Mouse (Mus musculus) brain, embryonic 18.5 days (tissue): Measurements from ENCODE around the gene Aamp.
A peak's percentile ranks its signal among the peaks of the same experiment; 100 is the strongest.
"Not testable (repeated sequence)": the region's sequence is repeated elsewhere in the genome, so short reads cannot be mapped to it uniquely, and the experiment has no call there.

ENCODE experiments used
- DNase-seq: peaks from one replicate; pipeline ENCODE4 v3.0.0-alpha.2; 2012; ENCODE audit warnings: low read depth, low spot score

Gene Aamp

DNA sequence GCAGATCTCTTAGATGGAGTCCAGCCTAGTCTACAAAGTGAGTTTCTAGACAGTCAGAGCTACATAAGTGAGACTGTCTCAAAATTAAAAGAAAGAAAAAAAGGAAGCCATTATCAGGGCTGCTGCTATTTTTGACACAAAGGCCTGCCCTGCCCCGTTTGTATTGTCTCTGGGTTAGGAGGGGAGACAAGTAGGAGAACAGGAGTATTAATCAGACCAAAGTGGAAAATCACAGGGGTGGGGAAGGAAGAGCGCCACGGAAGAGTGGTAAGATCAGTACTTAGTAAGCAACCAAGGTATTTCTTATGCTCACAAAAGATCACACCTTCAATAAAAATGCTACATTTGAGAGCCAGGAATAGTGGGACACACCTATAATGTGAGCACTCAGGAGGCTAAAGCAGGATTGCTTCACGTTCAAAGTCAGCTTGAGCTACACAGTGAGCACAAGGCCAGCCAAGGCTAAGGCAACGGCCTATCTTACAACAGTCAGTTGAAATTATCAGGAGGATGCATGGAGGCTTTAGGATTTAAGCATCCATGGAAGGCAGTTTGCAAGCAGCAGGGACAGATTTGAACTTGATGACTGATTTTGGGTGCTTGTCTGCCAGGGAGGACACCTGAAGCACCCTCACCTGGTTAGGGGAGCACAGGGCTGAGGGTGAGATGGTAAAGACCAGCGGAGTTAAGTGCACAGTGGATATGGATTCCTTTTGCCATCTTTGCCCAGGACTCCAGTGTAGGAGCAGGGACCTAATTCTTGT is 16.0 kb upstream of the Aamp start:
- DNase-seq = no peak

DNA sequence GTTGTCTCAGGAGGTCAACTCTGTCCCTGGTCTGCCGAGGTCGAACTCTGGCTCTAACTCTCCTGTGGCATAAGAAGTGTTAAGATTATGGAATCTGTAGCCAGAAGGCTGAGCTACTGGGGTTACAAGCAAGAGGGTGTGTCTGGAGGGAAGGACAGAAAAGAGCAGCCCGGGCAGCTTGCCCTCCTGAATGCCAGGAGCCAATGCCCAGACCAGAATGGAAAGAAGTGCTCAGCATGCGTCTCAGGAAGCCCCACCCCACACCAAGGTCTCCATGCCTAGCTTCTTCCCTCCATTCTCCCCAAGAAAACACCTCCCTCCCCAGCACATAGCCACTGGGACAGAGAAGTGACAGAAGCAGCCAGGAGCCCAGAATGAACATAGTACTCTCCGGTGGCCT is 14.5 kb upstream of the Aamp start:
- DNase-seq = no peak

DNA sequence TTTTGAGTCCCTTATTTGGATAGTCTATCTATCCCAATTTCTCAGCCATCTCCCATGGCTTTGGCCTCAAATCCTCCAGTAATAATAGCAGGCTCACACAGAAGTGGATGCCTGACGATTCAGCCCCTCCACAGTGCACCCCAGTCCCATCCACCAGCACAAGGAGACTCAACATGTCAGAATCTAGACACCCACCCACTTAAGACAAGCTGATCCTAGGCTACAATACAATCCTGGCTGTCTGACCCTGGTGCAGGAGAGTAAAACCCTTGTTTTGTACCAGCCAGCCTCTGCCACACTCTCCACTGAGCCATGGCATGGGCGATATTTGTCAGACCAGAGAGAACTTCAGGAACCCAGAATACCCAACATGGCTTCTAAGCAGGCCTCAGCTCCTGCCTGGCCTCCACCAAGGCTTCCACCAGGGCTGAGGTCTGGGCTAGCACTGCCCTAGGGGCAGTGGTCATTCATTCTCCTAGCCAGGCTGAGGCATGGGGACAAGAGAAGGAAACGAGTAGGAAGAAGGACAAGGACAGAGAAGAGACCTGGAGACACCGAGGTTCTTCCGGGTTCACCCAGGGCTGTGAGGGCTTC is 13.7 kb upstream of the Aamp start:
- no peak for DNase-seq

DNA sequence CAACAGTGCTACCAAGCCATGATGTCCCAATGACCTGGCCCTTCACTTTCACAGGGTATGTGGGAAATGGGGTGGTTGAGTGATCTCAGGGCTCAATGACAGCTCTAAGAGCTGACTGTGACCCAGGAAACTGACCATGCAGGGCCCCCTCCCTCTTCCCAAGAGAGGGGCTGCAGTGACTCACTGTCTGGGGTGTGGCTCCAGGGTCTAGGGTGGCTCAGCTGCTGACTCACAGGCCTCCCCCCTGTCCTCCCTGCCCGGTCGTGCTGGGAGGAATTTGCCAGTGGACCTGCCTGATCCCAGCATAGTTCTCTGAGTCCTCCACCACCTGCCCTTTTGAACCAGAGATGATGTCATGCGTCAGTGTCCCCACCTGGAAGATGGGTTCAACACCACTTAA is 12.7 kb upstream of the Aamp start:
- no peak for DNase-seq

DNA sequence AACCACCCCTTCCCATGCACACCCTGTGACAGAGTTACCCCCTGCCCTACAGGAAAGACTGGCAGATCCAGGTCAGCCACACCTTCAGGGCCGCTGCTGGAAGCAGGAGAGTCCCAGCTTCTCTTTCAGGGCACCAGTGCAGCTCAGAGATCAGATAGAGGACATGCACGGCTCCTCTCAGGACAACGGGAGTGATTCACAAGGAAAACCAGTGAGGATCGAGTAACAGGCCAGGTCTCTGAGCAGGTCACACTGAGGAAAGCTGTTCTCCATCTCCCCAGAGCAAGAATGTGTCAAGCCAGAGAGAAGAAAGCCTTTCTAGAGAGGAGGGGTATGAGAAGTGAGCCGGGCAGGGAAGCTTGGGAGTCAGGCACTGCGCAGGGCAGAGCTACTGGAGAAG is 11.9 kb upstream of the Aamp start:
- DNase-seq = no peak

DNA sequence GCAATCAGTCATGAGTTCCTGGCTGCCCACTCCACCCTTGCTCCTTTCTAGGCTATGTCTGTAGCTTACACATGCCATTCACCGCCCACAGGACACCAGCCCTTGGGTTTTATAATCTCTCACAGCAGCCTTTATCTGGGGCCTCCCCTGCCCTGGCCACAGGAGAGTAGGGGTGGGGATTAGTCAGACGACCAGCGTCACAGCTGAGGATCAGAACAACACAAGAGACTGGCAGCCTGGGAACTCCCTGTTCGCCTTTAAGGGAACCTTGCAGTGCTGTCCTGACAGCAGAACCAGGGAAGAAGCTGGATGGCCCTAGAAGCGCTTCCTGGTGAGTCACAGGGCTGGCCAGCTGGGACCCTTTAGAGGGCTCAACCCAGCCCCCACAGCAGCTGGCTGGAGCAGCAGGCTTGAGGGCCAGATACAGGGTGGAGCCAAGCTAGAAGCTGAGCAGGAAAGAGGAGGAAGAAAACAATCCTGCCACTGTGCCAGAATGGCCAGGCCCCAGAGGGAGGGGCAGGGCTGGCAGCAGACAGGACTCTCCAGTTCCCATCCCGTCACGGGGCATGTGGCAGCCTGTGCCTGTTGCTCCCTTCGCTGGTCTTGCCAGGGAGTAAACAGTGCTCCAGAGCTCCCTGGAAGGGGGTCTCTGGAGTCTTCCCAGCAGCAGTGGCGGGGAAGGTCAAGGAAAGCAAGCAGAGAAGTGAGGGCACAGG is 11.1 kb upstream of the Aamp start:
- DNase-seq = peak; percentile 69

DNA sequence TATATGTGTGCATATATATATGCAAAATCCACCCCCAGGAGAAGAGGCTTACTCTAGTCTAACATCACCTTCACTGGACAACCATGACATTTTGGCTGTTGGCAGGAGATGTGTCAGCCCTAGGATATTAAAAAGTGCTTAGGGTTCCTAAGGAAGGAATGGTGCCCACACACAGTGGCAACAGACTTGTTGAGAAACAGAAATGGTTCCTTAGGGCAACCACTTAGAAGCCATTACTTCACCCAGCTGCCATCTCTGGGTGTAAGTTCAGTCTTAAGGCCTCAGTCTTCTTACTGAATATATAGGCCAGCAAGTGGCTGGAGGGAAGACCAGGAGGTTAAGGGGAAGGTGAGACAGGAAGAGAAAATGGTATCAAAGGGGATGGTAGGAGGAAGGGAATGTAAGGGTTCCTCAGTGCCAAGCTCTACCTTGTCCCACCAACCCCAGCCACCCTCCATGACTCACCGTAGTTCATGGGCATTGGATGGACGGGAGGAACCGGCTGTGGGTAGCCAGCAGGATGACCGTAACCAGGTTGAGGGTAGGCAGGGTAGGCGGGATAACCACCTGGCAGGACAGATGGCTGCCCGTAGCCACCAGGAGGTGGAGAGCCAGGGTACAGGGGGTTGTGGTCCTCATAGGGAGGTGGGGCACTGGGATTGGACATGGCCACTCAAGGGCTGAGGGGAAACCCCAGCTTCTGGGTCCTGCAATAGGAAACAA is 10.4 kb upstream of the Aamp start:
- DNase-seq = no peak

DNA sequence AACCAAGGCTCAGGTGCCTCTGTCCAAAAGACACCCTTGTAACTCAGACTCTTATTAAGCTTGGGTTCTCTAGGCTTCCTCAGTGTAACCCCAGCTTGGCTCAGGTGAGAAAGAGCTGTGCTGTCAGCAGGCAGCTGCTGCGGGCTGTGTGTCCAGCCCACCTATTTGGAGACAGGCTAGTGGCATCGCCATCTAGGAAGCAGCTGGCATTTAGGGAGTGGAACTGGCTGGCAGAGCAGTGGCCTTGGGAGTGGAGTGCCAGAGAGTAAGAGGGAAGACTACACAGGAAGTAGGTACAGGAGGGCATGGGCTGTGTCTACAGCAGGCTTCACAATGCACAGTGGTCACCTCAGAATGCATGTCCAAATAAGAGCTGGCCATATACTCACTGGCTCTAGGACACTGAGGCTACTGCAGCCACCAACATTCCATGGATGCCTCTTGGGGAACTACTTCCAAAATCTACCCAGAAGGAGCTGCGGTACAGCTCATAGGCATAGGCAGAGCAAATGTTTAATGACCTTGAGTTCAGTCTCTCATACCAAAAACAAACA is 9.6 kb upstream of the Aamp start:
- DNase-seq = no peak

DNA sequence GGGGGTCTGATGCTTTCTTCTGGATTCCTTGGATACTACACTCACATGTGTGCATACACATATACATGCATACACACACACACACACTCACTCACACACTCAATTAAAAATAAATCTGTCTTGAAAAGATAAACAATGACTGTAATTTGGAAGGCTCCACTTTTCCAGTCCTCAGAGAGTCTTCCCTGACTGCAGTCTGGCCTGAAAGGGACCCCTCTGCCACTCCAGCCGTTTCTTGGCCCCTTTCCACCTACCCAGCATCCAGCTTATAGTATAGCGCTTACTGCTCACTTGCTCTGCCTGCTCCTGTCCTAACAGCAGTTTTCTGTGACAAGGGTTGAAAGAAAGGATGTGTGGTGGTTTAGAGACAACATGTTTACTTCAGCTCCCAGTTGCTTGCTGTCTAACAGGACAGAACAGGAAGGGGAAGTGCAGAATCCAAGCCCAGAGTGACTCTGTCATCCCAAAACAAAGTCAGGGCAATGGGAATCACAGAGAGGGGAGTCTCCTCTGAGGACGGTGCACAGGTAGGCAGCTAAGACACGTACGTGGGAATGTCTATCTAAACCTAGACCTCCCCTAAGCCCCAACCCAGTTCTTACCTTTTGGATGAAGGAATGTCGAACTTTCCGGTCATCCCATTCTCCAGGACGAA is 8.9 kb upstream of the Aamp start:
- no peak for DNase-seq

DNA sequence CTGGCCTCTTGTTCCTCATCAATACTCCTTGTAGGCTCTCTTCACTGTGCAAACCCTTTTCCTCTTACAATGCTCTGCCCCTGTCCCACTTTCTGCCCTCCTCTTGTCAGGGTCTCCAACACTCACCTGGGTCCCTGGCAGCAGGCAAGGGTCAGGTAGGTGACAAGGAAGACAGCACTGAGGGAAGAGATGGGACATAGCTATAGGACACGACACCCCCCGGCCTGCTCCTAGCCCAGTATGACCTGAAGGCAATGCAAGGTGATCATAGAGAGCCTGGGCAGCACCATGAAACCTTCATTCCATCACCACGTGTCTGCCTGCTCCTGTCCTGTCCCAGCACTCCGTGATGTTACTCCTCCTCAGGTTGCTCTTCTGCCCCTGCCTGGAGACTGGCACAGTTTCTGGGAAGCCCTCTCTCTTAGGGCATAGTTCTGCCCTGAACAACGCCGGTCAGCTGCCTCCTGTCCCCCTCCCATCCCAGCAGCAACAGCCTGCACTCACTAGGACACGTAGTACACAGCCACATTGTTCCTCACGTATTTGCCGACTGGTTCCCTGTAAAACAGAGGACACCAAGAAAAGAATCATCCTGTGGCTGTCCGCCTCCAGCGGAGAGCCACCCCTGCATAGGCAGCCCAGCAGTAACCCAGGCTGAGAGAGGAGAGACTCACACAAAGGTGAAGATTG is 7.9 kb upstream of the Aamp start:
- no peak for DNase-seq

DNA sequence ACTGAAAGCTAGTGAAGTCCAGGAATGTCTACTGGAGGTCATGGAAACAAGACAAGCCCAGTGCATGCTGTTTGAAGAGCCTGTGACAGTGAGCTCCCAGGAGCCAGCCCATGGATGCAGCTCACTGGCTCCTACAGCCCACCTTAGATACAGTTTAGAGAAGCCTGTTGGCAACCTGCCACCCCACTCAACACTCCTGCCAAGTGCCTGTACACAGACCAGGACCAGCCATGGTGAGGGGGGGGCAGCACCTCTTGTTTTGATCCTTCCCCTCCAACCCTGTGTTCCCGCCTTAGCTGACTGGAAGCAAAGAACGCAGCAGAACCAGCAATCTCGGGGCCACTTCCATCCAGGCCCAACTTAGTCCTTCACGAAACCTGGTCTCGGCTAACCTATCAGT is 5.6 kb upstream of the Aamp start:
- DNase-seq = no peak

DNA sequence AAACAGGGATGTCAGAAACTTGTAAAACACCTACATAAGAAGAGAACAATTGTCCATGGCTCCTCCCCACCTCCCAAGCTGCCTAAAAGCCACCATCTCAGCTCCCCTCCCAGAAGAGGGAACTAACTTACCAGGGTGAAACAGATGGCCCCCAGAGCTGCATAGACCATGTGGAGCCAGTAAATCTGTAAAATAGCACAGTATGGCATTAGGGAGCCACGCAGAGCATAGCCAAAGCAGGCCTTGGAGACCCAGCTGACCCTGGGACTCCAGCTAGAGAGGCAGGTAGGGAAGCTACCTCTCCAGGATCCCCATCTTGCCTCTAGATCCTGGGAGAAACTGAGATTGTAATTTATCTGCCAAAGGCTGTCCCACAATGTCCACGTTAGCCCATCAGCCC is 5.2 kb upstream of the Aamp start:
- DNase-seq = no peak

DNA sequence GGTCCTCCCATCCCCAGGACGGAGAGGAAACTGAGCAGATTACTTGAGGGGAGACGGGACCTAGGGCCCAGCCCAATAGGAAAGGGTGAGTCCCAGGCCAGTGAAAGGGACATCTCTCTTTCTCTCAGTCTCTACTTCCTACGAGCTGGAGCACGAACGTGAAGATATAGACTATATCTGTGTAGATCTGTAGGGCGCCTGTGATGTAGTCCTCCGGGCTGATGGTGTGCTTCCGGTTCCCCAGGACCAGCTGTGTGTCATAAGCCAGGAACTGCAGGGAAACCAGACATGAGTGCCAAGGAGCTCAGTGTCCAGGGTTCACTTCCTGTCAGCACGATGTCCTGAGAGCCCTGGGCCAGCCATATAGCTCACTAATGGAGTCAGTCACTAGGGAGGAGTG is 4.7 kb upstream of the Aamp start:
- DNase-seq = no peak

DNA sequence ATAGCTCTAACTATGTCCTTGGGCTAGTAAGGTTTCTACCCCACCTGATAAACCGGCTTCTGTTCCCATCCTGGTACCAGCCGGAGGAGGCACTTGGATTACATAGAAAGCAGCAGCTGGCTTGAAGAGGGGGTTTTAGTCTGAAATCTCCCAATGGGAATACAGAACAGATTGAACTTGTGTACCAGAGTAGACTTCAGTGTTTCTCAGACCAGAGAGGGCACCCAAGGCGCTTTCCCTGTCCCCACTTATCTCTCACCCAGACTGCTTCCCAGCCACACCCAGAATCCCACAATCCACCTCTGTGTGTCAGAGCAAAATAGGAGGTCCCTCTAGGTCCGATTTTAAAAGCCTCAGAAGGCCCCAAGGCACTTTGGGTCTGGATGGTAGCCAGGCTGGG is 3.8 kb upstream of the Aamp start:
- DNase-seq = no peak

DNA sequence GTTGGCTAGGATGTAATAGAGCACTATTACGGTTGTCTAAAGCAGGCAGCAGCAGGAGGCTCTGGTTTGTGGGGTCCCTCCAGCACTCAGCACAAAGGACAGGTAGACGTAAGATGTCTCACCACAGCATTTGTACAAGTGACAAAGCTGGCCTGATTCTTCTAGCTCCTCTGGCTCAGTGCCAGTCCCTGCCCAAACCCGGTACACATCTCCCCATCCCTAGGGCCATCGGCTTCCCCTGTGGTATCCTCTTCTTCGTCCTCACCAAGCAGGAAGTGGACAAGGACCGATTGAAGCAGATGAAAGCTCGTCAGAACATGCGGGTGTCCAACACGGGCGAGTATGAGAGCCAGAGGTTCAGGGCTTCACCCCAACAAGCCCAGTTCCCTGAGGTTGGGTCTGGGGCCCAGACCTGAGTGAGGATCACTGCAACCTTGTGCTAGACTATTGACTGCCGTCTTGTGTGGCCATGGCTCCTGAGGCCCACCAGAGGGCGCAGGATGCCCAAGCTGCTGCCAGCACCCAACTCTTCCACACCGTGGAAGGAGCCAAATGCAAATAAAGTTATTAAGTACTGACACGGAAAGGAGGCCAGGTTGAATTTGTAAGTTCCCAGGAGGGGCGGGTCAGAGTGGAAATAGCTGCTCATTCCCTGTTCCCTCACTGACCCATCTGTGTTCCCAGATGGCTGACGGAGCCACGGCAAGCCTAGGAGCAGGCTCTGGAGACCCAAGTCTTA is 2.5 kb upstream of the Aamp start:
- not testable (repeated sequence) for DNase-seq

DNA sequence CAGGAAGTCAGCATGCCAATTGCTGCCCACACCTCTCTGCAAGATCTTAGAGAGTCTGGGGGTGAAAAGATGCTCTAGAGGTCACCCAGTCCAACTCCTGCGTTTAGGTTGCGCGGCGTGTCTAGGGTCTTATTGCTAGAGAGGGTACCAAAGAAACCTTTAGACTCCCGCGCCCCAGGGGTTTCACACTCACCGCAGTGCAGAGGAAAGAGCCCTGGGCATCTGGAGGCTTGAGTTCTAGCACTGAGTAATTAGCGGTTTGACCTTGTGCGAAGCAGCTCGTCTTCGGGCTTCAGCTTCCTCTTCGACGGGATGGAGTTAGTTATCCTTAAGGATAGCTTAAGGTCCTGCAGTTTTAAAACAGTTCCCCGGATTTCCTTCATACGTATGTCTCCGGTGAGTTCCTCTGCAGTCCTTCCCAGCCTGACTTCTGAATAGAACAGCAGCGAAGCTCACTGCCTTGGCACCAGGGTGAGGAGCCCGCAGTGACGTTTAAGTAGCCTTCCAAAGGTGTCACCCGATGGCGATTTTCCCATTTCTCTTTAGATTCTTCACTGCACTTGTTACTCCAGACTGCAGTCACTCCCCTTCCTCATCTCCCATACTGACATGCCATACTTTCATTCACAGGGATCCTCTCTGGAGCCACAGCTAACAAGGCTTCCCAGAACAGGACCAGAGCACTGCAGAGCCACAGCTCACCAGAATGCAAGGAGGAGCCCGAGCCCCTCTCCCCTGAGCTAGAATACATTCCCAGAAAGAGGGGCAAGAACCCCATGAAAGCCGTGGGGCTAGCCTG is 873 bp upstream of the Aamp start:
- DNase-seq = no peak

DNA sequence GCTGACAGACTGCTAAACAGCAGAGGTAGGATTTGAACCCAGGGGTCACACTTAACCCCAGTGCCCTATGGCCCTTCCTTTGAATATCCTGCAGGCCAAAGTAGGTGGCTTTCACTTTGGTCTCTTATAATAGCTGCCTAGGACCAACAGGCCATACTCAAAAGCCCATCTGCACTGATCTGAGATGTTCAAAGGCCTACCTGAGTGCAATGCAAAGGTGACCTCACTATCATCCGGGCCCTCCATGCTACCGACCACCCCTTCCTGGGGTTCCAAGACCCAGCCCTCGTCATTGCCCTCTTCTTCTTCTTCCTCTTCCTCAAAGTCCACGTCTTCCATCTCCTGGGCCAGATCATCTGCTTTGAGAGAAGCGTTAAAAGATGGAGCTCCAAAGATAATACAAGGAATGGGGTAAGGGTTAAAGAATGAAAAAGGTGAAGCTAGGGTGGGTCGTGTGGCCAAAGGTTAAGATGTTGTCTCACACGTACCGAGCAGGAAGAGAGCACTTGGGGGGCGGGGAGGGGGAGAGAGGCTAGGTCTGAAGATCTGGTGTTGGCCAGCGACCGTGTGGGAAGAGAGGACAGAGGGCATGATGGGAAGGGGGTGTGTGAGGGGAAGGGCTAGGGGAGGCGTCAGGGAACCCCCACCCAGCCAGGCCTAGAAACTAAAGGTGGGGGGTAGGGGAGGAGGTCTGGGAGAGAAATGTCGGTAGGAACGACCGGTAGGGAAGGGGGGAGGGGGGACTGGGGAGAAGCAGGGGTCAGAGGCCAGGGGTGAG is 663 bp downstream of the Aamp start:
- no peak for DNase-seq

DNA sequence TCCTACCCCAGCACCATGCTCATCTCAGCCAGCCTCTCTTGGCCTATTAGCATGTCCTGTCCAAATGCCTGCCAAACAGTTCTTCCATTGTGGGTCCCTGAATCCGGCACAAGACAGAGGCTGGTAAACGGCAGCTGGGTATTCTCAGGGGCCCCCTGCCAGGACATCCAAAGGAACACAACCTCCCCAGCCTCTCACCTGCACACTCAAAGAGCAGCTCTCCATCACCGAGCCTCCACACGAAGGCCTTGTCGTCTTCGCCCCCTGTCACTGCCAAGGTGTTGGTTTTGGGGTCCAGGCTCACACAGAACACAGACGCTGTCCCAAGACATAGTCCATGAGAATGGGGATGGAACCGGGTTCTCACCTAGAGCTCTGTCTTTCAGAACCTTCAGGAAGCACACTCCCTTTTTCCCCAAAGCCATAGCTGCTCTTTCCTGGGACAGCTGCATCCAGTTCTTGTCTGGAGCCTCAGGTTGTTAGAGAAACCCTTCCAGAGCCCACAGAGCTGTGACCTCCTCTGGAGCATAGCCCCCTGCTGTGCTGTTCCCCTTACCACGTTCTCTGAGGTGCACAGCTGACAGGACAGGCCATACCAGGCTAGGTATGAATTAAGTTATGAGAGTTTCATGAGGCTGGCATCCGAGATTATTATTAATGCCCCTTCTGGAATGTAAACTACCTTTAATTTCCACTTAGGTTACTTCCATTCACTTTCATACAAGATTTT is 1.5 kb downstream of the Aamp start:
- no peak for DNase-seq
